Mouse (Mus musculus): ENCODE data around the gene Fstl4.

The Fstl4 gene

GRCm38 (mm10) chr11:53121208-53121607 lies 356.8 kb downstream of the Fstl4 start:
- intact Hi-C loops (cut with DNase I): no loop called here

GRCm38 (mm10) chr11:53124799-53125198 lies 360.4 kb downstream of the Fstl4 start:
- intact Hi-C loops (cut with DNase I): no loop called here

DNA sequence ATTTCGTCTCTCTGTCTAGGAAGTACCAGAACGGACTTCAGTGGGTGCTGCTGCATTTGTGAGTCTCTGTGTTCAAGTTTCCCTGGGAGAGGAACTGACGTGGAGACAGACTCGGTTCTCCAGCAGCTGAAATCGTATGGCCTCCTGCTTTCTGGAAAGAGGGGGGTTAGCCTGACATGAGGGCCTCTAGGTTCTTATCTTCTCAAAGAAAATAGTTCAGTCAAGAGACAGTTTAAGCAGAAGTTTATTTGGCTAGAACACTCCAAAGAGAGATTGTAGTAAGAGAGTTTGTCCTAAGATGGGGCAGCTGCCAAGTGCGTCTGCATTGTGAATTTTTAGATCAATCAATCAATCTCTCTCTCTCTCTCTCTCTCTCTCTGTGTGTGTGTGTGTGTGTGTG lies 362.2 kb downstream of the Fstl4 start:
- intact Hi-C loops (cut with DNase I): no loop called here

DNA sequence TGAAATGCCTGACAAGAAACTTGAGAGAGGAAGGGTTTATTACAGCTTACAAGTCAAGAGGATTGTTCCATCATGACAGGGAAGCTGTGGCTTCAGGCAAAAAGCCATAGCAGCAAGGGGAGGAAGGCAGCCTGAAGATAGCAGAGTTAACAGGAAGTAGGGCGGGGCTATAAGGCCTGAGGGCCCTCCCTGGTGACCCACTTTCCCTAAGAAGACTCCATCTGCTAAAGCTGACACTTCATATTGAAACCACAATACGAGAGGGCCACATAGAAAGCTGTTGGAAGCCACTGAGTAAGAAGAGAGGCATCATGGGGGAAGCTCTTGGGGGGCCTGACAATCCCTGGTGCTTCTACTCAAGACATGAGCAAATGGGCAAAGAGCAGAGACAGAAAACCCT lies 364.2 kb downstream of the Fstl4 start:
- intact Hi-C loops (cut with DNase I): no loop called here

DNA sequence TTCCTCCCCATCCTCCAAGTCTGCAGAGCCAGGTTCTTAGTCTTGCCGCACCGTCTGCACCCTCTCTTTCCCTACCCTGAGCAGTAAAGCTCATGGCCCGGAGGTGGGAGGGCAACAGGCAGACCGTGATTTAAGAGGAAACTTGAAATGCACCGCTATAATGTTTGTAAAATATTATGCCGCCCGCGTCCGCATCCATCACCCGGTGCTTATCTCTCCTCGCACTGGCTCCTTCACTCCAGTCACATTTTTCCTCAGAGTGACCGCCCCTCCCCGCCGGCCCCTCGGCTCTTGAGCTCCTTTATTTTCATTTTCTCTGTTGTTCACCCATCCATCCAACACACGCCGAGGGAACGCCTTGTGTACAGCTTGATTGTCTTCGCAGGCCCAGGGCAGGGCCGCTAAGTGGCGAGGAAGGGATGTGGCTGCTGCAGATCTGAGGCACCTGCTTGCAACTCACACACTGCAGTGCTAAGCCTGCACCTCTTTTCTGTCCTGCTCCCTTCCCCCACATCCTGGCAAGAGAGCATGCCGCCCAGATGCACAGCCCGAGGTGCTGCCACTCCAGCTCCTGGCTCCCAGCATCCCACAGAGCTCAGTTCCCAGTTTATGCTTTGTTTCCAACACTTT lies 368.1 kb downstream of the Fstl4 start:
- intact Hi-C loops (cut with DNase I): no loop called here

DNA sequence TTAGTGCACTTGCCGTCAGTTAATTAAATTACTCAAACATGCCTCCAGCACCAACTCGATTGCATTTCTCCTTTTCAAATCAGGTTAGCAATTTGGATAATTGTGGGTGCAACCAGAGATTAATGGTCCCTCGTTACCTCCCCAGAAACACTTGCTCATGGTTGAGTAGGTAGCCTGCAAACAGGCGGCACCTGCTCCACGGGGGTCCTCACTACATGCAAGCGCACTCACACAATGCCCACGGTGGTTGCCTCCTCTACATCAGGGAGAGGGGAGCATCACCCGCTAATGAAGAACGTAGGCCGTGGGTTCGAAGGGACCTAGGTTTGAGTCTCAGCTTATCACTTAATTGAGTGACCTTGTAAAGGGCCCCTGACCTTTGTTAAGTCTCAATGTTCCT lies 371.9 kb downstream of the Fstl4 start:
- intact Hi-C loops (cut with DNase I): no loop called here

- intact Hi-C loops (cut with DNase I): no loop called here
Observed at GRCm38 (mm10) chr11:53137381-53137780, 372.9 kb downstream of the Fstl4 start.

DNA sequence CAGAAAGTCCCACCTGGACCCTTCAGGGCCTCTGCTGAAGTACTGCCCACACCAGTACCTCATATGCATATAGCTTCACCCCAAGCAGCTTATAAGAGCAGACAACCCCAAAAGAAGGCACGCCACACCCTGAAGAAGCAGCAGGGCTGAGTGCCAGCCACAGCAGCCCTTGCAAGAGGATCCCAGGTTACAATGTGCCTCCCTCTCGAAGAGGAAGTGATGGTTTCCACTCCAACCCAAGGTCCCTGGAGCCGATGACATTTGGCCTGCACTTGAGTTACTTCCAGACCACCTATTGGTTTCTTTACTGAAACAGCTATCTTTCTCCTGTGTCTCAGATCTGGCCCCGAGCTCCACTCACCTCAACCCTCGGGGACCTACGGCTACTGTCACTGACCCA lies 373.8 kb downstream of the Fstl4 start:
- intact Hi-C loops (cut with DNase I): no loop called here

- intact Hi-C loops (cut with DNase I): no loop called here
Observed at GRCm38 (mm10) chr11:53139666-53140065, 375.2 kb downstream of the Fstl4 start.

DNA sequence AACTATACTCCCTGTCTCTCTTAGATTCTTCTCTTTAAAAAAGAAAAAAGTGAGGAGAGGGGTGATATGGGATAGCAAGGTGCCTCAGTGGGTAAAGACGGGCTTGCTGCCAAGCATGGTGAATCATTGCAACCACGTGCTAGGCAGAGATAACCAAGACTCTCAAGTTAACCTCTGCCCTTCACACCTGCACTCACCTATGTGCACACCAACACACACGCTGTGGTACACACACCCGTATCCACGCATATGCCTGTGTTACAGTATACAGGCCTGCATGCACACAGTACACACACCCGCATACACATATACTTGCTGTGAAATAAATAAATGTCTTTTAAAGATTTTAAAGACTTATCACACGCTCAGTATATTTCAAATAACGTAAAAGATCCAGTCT lies 375.8 kb downstream of the Fstl4 start:
- intact Hi-C loops (cut with DNase I): no loop called here

GRCm38 (mm10) chr11:53140722-53141400 lies 376.4 kb downstream of the Fstl4 start:
- intact Hi-C loops (cut with DNase I): no loop called here

GRCm38 (mm10) chr11:53143522-53143921 lies 379.1 kb downstream of the Fstl4 start:
- intact Hi-C loops (cut with DNase I): no loop called here

DNA sequence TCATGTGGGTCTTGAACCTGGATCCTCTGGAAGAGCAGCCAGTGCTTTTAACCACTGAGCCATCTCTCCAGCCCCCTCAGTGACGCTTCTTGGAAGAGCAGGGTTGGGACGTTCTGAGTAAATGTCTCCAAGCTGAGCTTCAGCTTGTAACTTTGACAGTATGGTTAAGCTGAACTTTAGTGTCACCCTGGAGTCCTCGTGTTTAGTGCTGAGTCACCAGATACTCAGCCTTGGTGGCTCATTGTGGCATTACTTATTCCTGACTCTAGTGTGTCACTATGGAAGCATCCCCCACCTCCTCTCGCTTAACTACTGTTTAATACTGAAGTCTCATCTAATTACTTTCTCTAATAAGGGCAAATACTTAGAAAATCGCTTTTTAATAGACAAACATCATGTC lies 380.1 kb downstream of the Fstl4 start:
- intact Hi-C loops (cut with DNase I): no loop called here

GRCm38 (mm10) chr11:53146290-53146689 lies 381.9 kb downstream of the Fstl4 start:
- intact Hi-C loops (cut with DNase I): no loop called here

- intact Hi-C loops (cut with DNase I): no loop called here
Observed at GRCm38 (mm10) chr11:53156463-53156862, 392.0 kb downstream of the Fstl4 start.

DNA sequence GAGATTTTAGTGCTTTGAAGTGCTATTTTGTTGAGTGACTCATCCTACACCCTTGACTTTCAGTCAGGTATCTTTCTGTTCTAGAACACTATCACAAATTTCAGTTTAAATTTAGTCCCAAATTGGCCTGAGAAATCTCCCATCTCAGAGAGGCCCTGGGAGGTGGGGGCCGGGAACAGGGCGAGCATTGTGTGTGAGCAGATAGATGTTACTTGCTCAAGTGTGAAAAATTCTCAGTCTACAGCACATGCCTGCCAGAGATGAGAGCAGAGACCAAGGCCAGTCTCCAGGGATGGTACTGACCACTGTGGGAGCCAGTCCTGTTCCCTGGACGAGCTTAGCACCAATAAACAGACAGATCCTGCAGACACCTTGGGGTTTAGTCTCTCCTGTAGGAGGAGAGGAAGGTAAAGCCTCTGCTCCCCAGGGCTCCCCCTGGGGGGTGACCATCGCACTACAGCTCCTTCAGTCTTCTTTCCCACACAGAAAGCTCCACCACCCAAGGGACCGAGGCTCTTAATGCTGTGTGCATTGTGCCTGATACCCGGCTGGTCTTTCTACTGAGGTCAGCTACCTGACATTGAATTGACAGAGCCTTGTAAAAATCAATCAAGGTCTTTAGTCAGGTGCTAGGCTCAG lies 393.3 kb downstream of the Fstl4 start:
- intact Hi-C loops (cut with DNase I): no loop called here

DNA sequence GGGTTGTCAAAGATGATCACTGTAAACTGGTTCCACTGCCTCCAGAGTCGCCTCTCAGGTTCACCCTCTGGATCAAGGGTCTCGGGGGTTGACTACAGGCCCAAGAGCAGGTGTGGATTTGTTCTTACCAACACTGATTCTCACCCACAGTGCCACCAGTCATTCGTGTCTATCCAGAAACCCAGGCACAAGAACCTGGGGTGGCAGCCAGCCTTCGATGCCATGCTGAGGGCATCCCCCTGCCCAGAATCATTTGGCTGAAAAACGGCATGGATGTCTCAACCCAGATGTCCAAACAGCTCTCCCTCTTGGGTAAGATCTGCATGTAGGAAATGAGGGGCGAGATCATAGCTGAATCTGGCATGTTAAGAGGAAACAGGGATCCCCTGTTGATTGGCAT lies 398.0 kb downstream of the Fstl4 start:
- intact Hi-C loops (cut with DNase I): no loop called here

DNA sequence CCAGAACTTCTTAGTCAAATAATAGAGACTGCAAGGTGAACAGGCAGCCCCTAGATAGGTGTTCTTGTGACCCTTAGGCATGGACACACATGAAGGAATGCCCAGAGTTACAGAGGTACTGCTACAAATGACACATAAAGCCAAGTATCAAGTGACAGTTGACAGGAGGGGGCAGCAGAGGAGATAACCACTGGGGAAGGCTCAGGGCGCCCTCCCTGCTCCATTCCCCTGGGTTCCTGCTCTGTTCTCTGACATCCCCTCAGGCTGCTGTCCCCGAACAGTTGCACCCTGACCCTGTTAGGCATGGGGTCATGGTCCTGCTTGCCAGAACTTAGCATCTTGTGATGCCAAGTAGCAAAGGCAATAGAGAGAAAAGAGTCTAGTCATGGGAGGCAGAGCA lies 402.0 kb downstream of the Fstl4 start:
- intact Hi-C loops (cut with DNase I): no loop called here

- intact Hi-C loops (cut with DNase I): no loop called here
Observed at GRCm38 (mm10) chr11:53182177-53182852, 417.9 kb downstream of the Fstl4 start.

DNA sequence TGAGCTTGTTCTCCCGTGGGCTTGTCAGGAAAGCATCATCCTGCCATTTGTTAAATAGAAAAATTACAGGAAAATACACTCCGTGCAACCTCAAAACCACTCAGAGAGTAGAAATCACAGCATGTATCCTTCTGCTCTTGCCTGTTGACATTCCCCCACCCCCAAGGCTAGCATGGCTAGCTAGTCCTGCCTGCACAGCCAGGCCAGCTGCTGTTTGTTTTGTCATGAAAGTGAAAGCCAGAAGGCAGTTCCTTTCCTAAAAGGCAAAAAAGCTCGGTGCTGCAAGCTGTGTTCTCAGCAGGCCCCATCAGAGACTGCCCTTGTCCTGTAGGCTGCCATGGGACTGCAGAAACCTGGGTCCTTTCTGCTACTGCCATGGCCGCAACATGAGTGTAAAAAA lies 418.4 kb downstream of the Fstl4 start:
- intact Hi-C loops (cut with DNase I): no loop called here

DNA sequence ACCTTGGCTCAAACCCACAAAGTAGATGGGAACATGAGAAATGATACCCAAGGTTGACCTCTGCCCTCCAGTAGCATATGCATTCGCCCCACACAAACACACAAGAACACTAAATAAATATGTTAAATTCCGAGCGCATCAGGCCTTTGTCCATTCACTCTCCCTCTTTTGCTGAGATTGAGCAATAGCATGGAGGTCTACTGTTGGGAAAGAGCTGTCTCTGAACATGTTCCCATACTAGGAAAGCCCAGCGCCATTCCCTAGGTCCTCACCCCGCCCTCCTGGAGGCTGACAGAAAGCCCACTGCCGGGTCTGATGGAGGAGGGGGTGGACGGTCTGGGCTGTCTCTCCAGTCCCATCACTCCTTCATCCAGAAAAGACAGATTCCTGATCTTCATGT lies 419.6 kb downstream of the Fstl4 start:
- intact Hi-C loops (cut with DNase I): no loop called here

- intact Hi-C loops (cut with DNase I): no loop called here
Observed at GRCm38 (mm10) chr11:53184698-53185097, 420.3 kb downstream of the Fstl4 start.
